Mouse (Mus musculus): ENCODE results near the gene Cntrob.
A peak's percentile ranks its signal among the peaks of the same experiment; 100 is the strongest.

Gene Cntrob

DNA sequence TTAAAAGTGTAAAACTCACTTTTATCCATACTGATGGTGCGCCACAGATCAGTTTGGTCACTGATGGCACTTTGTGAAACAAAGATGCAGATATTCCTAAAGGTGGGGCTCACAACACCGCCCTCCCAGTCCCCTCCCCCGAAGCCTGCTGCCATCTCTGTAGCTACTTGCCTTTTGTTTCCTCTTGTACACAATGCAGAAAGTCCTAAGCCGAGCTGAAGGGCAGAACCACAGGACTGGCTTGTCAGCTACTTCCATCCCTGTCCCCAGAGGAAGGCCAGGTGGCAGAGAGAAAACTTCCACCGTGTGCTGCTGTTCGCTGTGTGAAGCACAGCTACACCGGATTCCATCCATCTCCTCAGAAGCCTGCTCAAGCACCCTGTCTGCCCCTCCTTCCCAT is 25.3 kb downstream of the Cntrob start:
- no peak for DNase-seq (ENCODE audit: low read depth)

DNA sequence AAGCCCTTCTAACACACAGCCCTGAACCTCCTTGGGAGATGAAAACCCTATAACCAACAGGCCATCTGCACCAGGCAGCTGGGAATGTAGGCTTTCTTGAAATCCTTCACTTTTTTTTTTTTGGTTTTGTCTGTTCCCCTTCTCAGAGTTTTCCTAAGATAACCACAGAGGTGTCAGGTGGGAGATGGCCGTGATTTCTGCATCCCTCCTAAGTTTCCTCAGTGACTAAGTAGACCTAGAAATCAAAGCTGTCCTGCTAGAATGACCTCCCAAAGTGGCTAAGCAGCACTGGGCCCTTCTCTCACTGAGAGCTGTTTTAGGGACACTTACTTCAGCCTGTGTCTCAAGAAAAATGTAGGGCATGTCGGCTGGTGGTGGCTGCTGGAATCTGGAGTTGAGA is 25.8 kb downstream of the Cntrob start:
- DNase-seq (ENCODE audit: low read depth): no peak

DNA sequence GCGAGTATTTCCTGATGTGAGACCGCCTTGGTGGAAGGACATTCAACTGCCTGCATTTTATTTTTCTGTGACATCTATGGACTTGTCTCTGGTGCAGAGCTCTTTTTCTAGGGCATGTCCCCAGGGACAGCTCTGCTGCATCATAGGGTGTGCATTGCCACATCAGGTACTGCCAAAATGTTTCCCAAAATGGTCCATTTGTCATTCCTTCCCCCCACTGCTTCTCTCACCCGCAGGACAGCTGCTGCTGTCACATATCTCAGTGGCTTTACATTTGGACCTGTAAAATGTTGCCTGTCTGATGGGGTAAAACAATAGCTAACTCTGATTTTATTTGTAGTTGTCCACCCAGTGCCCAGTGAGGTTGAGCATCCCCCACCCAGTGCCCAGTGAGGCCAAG is 28.3 kb downstream of the Cntrob start:
- DNase-seq (ENCODE audit: low read depth): no peak

DNA sequence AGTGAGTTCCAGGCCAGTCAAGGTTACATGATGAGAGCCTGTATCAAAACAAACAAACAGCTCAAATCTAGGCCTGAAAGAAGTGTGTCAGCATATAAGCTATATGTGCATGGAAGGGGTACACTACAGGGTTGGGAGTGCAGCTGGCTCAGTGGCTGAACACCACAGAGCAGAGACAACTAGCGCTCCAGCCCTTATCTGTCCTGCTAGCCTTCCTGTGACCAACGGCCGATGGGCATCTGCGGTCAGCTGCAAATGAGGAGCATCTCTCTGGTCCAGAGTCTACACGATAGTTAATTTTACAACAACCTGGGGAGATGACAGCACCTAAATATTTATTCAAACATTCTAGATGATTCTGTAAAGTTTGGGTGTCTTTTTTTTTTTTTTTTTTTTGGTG is 32.5 kb downstream of the Cntrob start:
- no peak for DNase-seq (ENCODE audit: low read depth)

DNA sequence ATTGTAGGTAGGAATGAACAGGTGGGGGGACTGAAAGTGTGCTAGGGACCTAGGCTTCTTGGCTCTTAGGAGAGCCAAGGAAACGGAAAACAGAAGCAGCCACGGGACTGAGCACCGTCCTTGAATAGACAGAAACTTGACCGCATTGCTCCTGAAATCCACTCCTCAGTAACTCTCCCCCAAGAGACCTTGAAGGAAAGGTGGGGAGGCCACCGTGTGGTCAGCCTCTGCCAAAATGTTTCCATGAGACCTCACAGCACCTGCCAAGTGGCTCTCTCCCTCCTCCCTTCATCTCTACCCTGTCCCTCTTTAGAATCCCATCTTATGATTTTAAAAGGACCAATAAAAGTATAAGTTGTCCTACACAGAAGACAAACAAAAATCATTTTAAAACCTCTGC is 46.3 kb downstream of the Cntrob start:
- DNase-seq (ENCODE audit: low read depth): no peak

DNA sequence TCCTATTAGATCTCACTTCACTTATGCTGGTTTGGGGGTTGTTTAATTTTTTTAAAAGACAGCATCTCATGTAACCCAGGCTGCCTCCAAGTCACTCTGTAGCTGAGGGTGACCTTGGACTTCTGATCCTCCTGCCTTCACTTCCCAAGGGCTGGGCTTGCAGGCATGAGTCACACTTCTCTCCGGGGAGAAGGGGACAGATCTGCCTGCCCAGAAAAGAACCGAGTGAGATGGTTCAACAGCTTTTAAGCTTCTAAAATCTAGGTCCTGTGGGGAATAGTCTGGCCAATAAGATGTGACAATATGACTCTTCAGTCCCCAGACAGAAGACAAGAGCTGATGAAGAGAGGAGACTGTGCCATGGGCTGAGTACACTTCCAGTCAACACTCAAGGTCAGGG is 47.5 kb downstream of the Cntrob start:
- DNase-seq (ENCODE audit: low read depth): no peak

DNA sequence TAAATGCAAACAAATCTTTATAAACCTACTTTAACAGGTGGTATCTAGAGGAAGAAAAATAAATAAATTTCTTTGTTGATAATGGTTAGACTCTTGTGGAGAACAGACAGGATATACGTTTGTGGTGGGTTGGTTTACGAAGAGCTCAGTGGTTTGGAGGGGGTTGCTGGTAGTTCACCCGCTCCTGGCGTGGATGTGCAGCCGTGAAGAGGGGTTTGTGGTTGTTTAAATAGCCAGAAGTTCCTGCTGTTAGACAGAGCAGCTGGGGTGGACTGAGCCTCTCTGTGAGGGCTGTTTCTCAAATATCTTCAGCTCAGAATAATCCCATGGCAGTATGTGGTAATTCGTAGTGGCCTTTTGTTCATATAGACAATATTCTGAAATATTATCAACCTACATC is 47.9 kb downstream of the Cntrob start:
- no peak for DNase-seq (ENCODE audit: low read depth)

DNA sequence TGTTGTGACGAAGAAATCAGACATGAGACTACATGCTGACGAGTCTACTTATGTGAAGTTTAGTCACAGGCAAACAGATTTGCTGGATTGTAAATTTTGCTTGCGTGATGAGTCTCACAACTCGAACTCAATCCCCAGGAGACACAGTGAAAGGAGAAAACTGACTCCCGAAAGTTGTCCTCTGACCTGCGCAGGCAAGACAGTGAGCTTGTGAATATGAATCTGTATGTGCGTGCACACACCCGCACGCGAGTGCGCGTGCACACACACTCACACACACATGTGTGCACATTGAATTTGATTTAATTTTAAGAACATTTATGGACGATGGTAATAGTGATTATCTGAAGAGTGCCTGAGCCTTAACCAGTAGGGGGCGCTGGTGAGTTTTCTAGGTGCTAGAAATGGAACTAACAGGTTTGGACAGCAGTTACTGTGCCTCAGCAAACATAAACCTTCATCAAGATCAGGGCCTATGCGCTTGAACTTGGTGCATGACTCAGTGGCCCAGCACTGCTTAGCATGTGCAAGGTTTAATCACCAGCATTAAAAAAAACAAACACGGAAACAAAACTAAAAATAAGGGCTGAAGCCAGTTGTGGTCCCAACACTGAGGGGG is 51.3 kb downstream of the Cntrob start:
- DNase-seq (ENCODE audit: low read depth): peak; percentile 87

DNA sequence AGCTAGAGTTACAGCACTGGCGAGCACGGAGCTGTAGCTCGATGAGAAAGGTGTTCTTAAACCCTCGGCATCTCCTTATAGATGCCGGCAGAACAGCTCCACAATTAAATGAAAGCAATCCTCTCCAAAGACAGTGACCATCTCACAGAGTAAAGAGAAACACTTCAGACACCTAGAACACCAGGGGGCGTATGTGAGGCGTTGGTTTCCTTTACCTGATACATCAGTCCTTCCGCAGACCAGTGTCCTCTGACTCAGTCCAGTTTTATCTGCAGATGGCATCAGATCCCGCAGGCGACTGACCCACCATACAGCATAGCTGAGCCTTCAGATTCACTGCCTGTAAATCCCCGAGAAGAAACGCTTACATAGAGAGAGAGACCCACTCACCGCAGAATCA is 54.0 kb downstream of the Cntrob start:
- peak; percentile 71 for DNase-seq (ENCODE audit: low read depth)

DNA sequence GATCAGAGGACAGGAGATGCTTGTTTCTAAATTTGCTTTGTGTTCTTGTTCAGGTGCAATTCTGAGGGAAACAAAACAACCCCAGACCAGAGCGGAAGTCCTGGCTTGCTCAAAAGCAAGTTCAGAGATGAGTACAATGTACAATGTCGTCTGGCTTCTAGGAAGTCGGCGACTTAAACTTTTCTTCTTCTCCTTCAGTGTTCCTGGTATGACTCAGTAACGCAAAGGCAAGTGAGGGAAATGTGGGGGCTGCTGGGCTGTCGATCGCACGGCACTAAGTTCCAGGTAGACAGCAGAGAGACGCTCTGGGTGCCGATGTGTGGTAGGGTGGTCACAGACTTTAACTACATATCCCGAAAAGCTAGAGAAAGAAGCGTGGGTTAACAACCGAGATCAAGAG is 55.5 kb downstream of the Cntrob start:
- no peak for DNase-seq (ENCODE audit: low read depth)

DNA sequence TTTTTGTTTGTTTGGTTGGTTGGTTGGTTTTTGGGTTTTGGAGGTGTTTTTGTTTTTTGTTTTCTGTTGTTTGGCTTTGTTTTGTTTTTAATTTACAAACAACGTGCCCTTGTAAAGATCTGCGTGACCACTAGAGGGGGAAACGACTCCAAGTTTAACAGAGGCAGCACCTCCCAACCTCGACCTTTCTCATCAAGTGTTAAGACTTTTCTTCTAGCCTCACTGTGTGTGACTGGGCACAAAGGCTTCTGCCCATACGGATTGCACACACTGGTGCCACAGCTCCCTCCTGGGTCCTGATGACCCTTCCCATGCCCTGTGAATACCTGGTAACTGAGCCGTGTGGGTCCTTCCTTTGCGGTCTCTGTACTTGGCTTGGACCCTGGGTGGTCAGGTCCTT is 56.2 kb downstream of the Cntrob start:
- peak; percentile 30 for DNase-seq (ENCODE audit: low read depth)

DNA sequence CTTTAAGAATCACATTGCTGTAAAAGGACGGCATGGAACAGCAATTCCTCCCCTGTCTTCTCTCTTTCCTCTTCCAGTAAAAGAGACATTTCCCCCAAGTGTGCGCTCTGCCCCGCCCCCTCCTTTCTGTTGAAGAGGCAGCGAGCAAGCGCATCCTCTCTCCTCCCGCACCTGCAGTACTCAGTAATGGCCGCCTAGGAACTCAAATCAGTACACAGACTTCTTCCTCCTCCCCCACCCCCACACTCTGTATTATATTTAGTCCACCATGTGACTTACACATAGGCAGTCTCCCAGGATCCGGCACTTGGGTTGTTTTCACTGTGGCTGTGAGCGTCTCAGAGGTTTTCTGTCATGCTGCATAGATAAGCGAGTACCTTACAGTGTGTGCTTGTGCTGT is 57.3 kb downstream of the Cntrob start:
- peak; percentile 24 for DNase-seq (ENCODE audit: low read depth)

DNA sequence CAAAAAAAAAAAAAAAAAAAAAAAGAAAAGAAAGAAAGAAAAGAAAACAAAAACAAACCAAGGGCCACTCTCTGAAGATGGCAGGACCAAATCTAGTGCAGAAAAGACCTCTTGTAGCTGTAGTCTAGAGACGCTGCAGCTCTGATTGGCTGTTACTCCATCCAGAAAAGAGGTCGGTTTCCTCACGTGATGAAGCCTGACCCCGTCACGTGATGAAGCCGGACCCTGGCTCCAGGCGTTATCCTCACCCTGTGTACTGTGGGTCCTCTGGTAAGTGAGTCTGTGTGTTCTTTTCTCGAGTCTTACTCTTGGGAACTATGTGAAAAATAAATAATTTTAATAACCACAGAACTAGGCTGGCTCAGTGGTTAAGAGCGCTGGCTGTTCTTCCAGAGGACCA is 58.2 kb downstream of the Cntrob start:
- DNase-seq (ENCODE audit: low read depth): no peak

DNA sequence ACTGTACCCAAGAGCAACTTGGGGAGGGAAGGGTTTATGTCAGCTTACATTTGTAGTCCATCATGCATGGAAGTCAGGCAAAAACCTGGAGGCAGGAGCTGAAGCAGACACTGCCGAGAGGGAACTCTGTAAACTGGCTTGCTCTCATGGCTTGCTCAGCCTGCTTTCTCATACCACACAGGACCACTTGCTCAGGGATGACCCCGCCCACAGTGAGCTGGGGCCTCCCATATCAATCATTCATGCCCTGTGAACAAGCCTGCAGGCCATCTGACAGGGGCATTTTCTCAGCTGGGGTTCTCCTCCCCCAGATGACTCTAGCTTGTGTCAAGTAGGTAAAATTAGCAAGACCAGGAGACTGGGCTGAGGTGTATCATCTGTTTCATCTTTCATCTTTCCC is 59.3 kb downstream of the Cntrob start:
- DNase-seq (ENCODE audit: low read depth): no peak

DNA sequence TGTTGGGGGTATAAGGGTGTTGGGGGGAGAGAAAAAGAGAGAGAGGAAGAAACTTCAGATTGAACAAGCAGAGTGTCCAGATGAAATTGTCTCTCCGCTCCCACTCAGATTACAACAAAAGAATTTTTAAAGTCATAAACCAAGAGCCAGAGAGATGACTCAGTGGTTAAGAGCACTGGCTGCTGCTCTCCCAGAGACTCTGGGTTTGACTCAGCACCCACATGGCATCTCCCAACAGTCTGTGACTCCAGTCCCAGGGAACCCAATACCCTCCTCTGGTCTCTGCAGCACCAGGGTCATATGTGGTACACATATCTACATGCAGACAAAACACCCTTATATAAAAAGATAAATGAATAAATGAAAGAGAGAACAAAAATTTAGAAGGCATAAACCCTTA is 63.5 kb downstream of the Cntrob start:
- DNase-seq (ENCODE audit: low read depth): no peak

DNA sequence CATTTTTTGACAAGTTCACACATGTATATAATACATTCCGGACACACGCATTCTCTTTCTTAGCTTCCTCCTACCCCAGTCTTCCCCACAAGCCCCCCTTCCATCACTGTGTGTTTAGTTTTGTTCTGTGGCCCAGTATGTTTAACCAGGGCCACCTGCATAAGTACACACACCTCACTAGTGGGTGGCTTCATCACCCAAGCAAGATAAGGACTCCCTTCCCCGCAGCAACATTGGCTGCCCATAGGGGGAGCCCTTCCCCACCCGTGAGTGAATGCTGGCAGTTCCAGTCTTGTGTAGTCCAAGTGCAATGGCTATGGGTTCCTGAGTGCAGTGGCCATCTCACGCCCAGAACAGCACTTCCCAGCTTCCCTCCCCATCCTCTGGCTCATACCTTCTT is 65.3 kb downstream of the Cntrob start:
- DNase-seq (ENCODE audit: low read depth): peak; percentile 49

DNA sequence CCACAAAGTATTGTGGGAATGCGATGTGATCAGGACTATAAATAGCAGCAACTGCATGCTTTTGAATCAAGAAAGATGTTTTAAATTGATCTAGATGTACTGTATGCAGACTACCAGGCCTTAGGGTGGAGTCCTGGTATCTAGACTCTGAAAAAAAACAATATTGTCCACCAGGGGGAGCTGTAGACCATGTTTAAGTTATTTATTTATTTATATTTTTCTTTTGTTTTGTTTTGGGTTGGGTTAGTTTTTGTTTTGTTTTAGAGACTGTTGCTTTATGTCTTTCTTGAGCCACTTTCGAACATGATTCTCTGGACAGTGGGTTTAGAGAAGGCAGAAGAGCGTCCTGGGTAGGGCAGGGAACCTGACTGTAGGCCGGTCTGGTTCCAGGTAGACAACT is 65.8 kb downstream of the Cntrob start:
- DNase-seq (ENCODE audit: low read depth): peak; percentile 65

DNA sequence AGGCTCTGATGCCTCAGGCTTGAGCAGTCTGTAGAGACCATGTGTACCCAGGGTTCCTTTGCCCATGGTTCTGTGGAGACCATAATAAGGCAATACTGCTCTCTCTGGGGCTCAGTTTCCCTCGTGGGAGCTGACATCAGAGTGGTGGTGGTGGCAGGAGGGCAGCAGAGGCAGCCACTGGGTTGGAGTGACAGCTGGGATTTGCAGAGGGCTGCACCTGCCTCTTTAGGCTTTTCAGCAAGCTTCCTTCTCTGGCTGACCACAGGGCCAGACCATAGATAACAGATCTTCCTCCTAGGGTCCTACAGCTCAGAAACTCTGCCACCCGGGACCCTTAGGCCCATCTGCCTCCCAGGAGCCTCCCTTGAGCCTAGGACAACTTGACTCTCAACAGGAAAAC is 66.5 kb downstream of the Cntrob start:
- DNase-seq (ENCODE audit: low read depth): no peak

DNA sequence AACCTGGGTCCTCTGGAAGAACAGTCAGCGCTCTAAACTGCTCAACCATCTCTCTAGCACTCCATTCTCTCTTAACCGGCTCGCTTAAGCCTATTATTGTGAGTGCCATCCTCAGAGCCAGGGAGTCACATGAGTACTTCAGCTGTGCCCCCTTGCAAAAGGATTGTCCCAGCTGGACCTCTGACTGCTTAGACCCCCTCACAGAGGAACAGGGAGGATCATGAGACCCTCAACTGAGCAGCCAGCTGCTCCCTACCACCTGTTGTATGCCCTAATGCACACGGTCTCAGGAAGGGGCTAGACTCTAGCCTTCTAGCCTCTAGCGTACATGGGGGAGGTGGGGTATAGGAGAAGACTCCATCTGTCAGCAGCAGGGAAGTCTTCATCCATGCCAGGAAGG is 68.8 kb downstream of the Cntrob start:
- DNase-seq (ENCODE audit: low read depth): no peak

DNA sequence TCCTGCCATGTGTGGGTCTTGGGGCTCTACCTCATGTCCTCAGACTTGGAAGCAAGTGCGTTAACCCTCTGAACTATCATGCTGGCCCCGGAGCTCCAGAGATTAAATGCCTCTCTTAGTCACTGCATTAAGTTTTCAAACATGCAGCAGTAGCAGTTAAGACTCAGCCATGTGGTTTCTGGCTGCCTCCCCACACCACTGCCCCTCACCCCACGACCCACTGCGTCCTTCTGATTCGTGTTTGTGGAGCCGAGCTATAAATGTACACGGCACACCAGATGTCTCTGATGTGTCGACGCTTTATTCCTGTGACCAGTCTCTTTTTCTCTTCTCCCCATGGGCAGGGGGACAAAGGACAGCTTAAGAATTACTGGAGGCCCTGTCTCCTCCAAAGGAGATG is 70.4 kb downstream of the Cntrob start:
- DNase-seq (ENCODE audit: low read depth): no peak

DNA sequence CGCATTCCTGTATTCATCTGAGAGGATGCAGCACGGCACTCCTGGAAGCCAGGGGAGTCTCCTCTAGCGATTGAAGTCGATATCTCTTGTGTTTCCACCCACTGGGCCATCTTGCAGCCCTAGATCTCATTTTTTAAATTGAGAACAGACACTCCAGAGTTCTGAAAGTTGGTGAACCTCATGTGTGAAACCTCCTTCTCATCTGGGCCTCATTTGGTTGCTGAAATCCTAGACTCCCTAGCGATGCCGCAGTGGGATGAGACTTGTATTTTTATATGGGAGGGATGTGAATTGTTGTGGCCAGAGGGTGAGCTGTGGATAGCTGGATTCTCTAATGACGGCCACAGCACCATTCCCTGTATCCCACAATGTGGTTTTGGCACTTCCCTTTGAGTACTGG is 71.6 kb downstream of the Cntrob start:
- no peak for DNase-seq (ENCODE audit: low read depth)

DNA sequence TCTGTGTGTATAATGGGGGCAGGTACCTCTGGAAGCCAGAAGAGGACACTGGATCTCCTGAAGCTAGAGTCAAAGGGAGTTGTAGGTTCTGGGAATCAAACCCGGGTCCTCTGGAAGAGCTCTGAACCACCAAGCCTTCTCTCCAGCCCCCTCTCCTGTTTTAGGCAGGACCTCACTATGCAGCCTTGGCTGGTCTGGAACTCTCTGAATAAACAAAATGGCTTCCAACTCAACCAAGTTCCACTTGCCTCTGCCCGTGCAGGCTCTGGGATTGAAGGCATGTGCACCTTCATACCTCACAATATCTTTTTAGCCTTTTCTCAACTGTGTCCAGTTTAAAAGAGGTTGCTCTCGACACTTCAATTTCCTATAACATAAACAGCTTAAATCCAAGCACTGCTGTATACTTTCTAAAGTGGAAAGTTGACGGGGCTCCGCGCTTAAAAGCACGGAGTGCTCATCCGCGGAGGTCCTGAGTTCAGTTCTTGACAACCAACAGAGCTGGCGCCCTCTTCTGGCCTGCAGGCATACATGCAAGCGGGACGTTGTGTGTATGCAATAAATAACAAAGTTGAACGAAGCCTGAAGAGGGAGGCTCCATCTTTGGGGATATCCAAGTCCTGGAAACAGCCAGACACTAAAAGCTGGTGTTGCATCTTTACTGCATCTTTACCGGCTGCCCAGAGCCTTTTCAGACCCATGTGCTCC is 72.3 kb downstream of the Cntrob start:
- DNase-seq (ENCODE audit: low read depth): no peak

DNA sequence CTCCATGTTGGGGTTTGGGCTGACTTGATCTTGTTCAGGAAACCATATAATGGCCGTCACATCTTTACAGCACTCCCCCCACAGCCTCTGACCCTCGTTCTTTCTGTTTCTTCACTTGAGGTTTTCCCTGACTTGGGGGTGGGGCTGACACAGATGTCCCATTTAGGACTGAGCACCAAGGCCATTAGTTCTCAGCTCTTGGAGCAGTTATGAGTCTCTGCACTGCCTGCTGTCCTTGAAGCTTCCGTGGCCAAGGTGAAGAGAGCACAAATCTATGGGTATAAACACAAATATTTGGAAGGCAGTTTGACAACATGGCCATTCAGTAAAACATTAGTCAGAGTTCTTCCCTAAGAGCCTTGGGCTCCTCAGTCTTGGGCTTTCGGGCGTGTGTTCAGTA is 73.5 kb downstream of the Cntrob start:
- no peak for DNase-seq (ENCODE audit: low read depth)

Measured in c-Kit-positive CD71-negative TER-119-negative erythroid progenitor cells, embryonic 14.5 days (primary cell).